Mouse (Mus musculus): ENCODE measurements around the gene Gm20388. TPM values are rescaled to one million over a fixed set of nuclear protein-coding genes. Genes with fewer than 3 reads are reported as not detected.

Gene Gm20388
- polyA plus RNA-seq, 1 experiment from 2014 or later = 7.4 TPM

DNA sequence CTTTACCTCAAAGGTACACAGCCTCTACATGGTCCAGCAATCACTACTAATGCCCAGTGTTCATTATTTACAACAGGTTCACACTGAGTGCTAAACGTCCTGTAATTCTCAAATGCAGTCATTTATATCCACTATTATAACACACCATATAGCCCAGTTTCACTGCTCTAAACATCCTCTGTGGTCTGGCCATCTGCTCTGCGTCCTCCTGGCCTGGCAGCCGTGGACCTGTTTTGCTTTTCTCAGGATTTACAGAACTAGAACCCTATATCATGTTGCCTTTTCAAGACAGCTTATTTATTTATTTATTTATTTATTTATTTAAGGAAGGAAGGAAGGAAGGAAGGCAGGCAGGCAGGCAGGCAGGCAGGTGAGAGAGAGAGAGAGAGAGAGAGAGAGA, 3017.2 kb downstream of the Gm20388 start:
- H3K4me2 ChIP-seq = no peak overlapping the region
- no peak overlapping the region for H3K27ac ChIP-seq
- ATAC-seq (replicated peaks; ENCODE audit: low FRiP score) = no peak
- H3K36me3 ChIP-seq = 0 out of 2 replicates have a peak, but pooled peaks cover 10% of the 10 kb centered on the region
- H3K4me3 ChIP-seq (replicated peaks) = no peak overlapping the region
- no peak overlapping the region for H3K9ac ChIP-seq
- no peaks in the 10 kb centered on the region for H3K9me3 ChIP-seq (replicated peaks)
- H3K27me3 ChIP-seq = no peaks in the 10 kb centered on the region
- peaks cover 37% of the 10 kb centered on the region for H3K4me1 ChIP-seq
- WGBS = 60% methylated on average over 3 of the region's 3 CpGs

DNA sequence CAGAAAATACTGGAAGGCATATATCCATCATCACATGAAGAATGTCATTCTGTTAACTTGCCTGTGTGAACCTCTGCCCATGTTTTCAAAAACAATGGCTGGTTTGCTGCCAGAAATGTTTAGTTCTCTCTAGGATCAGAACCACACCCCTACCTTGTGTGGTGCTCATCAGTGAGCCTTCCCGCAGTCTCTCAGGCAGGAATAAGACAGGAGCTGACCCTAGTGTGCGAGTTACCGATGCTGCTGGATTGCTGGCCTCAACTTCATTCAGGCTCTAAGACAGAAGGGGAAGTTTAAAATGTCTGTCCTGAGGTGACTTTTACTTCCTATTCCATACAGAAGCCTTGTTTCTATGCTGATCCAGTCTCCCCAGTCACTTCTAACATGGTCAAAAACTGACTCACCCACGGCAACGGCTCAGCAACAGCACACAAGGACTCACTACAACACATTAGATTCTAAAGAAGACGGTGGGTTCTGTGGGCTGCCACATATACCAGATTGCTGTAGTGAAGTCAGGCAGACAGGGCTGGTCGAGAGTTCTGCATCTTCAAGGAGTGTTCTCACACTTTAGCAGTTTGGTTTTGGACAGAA, 3018.1 kb downstream of the Gm20388 start:
- H3K4me3 ChIP-seq (replicated peaks) = no peak overlapping the region

DNA sequence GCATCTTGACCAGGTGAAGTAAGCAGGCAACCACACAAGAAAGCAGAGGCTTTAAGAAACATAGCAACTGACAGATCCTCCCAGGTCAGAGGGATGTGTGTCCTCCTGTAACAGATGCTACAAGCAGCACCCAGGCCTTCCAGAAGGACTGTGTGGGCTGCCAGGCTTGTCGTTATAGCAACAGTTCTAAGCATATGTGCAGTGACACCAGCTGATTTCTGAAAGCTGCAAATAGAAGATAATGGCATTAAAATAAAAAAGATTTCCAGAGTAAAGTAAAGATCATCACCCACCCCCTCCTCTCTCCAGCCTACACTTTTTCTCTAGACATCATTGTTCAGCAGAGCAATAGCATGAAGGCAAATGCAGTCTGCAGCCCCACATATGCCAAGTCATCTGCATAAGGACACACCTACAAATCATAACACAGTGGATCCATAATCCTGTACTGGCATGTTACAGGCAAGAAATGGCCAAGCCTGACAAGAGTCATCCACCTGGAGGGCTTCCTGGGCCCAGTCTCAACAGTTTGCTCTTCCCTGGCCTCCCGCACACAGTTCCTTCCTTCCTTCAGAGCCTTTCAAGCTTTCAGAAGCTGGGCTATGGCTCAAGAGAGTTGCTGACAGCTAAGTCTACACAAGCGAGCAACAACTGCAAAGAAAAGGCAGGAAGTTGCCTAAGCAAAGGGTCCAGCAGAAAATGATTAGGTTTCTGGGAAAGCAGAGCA, 3021.4 kb downstream of the Gm20388 start:
- no peak for ATAC-seq (replicated peaks; ENCODE audit: low FRiP score)
- Histone ChIP-seq H3K9me3 (replicated peaks) (no peaks in the 10 kb centered on the region), H3K27me3 (no peaks in the 10 kb centered on the region), H3K4me2 (no peak overlapping the region), H3K9ac (no peak overlapping the region), H3K36me3 (0 out of 2 replicates have a peak, but pooled peaks cover 9% of the 10 kb centered on the region), H3K4me3 (replicated peaks) (no peak overlapping the region), H3K4me1 (peaks cover 35% of the 10 kb centered on the region), H3K27ac (no peak overlapping the region; the same call in 1 of the 2 replicates)
- 69% methylated on average over 3 of the region's 3 CpGs for WGBS

More for the DNA sequence above, 3018.1 kb downstream of the Gm20388 start:
- no peak overlapping the region for H3K4me2 ChIP-seq
- H3K27ac ChIP-seq = no peak overlapping the region
- H3K9me3 ChIP-seq (replicated peaks) = no peaks in the 10 kb centered on the region
- no peaks in the 10 kb centered on the region for H3K27me3 ChIP-seq
- peaks cover 37% of the 10 kb centered on the region for H3K4me1 ChIP-seq
- H3K36me3 ChIP-seq = 0 out of 2 replicates have a peak, but pooled peaks cover 10% of the 10 kb centered on the region
- no peak for ATAC-seq (replicated peaks; ENCODE audit: low FRiP score)
- no peak overlapping the region for H3K9ac ChIP-seq
- 88% methylated on average over 7 of the region's 7 CpGs for WGBS

DNA sequence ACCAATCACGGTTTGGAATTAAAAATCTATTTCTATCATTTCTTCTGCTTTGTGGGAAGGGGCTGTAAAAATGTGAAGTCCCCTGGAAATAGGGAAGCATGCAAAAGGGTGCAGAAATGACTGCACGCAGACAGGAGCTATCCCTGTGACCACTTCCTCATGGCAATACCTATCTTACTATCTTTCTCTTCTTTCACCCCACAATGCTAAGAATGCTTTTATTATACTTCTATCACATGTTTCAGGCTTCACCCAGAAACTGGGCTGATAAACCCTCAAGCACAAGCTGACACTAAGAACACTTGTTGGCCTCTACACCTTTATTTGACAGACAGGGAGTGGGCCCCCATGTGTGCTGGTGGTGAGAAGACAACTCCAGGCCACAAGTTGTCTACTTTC, 3021.9 kb downstream of the Gm20388 start:
- no peaks in the 10 kb centered on the region for H3K27me3 ChIP-seq
- H3K27ac ChIP-seq = no peak overlapping the region
- no peak for ATAC-seq (replicated peaks; ENCODE audit: low FRiP score)
- H3K9ac ChIP-seq = no peak overlapping the region
- no peaks in the 10 kb centered on the region for H3K9me3 ChIP-seq (replicated peaks)
- no peak overlapping the region for H3K4me2 ChIP-seq
- H3K4me1 ChIP-seq = peaks cover 39% of the 10 kb centered on the region
- H3K36me3 ChIP-seq = 0 out of 2 replicates have a peak, but pooled peaks cover 7% of the 10 kb centered on the region
- H3K4me3 ChIP-seq (replicated peaks) = no peak overlapping the region
- WGBS = 89% methylated on average over 2 of the region's 2 CpGs

DNA sequence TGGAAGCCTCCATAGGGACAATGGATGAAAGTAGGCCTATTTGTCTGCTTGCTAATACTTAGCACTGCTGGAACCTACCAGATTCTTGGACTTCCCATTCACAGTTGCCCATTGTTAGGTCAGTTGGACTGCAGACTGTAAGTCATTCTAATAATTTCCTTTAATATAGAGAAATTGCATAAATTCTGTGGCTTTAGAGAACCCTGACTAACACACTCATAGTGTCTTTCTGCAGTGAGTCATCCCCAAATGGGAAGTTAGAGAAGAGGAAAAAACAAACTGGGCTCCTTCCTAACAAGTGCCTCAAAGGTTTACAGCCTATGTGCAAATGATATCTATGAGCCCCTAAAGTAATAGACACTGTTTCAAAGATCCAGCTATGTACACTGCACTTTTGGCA, 3023.3 kb downstream of the Gm20388 start:
- Histone ChIP-seq H3K27me3 (no peaks in the 10 kb centered on the region), H3K36me3 (0 out of 2 replicates have a peak, but pooled peaks cover under 1% of the 10 kb centered on the region), H3K27ac (no peak overlapping the region), H3K4me3 (replicated peaks) (no peak overlapping the region), H3K4me1 (peaks cover 46% of the 10 kb centered on the region), H3K9me3 (replicated peaks) (no peaks in the 10 kb centered on the region), H3K9ac (no peak overlapping the region), H3K4me2 (no peak overlapping the region)
- ATAC-seq (replicated peaks; ENCODE audit: low FRiP score) = no peak

DNA sequence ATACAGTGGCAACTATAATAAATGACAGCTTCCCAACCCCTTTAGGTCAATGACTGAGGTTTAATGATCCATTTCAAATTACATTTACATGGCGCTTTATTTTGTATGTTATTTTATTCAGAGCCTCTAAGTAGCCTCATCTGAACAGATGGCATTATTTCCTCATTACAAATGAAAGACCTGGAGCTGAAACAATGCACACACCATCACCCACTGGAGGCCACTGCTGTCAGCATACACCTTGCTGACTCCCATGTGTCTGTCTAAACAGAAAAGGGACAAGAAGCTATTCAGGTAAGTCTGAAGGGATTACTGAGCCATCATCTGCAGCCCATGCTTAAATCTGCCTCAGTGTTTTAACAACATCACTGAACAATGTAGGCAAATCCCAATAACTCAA, 3024.5 kb downstream of the Gm20388 start:
- no peak overlapping the region for H3K9ac ChIP-seq
- no peak overlapping the region for H3K4me3 ChIP-seq (replicated peaks)
- H3K4me2 ChIP-seq = no peak overlapping the region
- no peaks in the 10 kb centered on the region for H3K9me3 ChIP-seq (replicated peaks)
- WGBS = 38% methylated on average over 1 of the region's 1 CpGs
- no peak for ATAC-seq (replicated peaks; ENCODE audit: low FRiP score)
- H3K36me3 ChIP-seq = no peaks in the 10 kb centered on the region
- no peak overlapping the region for H3K27ac ChIP-seq
- peaks cover 56% of the 10 kb centered on the region for H3K4me1 ChIP-seq
- H3K27me3 ChIP-seq = no peaks in the 10 kb centered on the region

DNA sequence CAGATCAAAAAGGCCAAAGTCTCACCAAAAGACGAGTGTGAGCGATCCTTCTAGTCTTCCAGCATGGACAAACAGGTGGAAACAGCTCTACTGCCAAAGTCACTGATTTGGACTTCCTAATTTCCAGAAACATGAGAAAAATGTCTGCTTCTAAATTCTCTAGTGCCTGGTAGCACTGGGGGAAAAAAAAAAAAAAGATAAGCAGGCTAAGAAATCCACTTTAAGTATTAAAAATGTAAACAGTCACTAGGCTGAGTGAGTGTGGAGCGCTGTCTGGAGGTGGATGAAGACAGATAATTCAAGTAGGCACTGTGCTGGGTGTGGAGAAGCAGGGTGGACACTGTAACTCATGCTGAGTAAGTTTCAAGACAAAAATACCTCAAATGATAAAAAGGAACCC, 3025.3 kb downstream of the Gm20388 start:
- Histone ChIP-seq H3K4me2 (no peak overlapping the region), H3K9ac (no peak overlapping the region), H3K36me3 (no peaks in the 10 kb centered on the region), H3K27ac (no peak overlapping the region), H3K9me3 (replicated peaks) (no peaks in the 10 kb centered on the region), H3K4me1 (peaks cover 57% of the 10 kb centered on the region), H3K27me3 (no peaks in the 10 kb centered on the region), H3K4me3 (replicated peaks) (no peak overlapping the region)
- ATAC-seq (replicated peaks; ENCODE audit: low FRiP score) = no peak
- WGBS = 87% methylated on average over 3 of the region's 3 CpGs

DNA sequence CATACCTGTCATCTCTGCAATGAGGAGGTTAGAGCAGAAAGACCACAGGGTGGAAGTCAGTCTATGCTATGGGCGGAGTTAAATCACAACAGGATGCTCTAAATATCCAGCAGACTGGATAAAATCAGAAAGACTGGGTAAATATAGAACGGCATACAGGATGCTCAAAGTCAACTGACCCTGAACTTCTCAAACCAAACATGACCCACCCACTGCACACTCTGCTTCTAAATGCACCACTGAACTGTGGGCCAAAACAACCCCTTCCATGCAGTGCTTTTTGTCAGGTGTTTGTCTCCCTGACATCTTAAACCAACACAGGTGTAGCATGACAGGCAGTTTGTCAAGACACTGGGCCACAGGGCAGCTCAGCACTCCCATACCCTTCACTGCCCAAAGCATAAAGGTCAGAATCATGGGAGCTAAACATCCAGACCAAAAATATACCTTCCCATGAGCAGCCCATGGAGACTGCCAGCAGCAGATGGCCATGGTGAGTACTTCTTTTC, 3027.0 kb downstream of the Gm20388 start:
- H3K9ac ChIP-seq = no peak overlapping the region
- ATAC-seq (replicated peaks; ENCODE audit: low FRiP score) = no peak
- H3K4me1 ChIP-seq = peaks cover 48% of the 10 kb centered on the region
- WGBS = 52% methylated on average over 2 of the region's 2 CpGs
- H3K9me3 ChIP-seq (replicated peaks) = no peaks in the 10 kb centered on the region
- H3K27me3 ChIP-seq = no peaks in the 10 kb centered on the region
- no peaks in the 10 kb centered on the region for H3K36me3 ChIP-seq
- 0 out of 2 replicates have a peak overlapping the region, but pooled peaks have one; percentile 59 for H3K27ac ChIP-seq
- no peak overlapping the region for H3K4me3 ChIP-seq (replicated peaks)
- H3K4me2 ChIP-seq = no peak overlapping the region

DNA sequence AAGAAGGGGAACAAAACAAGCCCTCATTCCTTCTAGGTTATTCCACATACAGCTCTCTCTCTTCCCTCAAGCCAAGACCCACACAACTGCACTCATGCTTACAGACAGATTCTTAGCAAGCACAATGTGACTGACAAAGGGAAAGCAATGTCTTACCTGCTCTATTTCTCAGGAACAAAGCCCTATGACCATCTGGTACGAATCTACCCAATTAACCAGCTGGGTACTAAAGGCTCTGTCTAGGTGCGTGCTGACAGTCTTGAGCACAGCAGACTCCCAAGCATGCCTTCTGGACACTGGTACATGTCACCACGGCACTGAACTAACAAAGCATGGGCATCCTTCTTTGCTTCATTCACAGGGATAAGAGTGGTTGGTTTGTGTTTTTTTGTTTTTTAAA, 3027.5 kb downstream of the Gm20388 start:
- Histone ChIP-seq H3K9me3 (replicated peaks) (no peaks in the 10 kb centered on the region), H3K4me2 (no peak overlapping the region), H3K36me3 (no peaks in the 10 kb centered on the region), H3K27ac (peak overlapping the region; percentile 59), H3K4me1 (peaks cover 45% of the 10 kb centered on the region), H3K9ac (no peak overlapping the region), H3K4me3 (replicated peaks) (no peak overlapping the region), H3K27me3 (no peaks in the 10 kb centered on the region)
- no peak for ATAC-seq (replicated peaks; ENCODE audit: low FRiP score)
- 74% methylated on average over 3 of the region's 3 CpGs for WGBS

DNA sequence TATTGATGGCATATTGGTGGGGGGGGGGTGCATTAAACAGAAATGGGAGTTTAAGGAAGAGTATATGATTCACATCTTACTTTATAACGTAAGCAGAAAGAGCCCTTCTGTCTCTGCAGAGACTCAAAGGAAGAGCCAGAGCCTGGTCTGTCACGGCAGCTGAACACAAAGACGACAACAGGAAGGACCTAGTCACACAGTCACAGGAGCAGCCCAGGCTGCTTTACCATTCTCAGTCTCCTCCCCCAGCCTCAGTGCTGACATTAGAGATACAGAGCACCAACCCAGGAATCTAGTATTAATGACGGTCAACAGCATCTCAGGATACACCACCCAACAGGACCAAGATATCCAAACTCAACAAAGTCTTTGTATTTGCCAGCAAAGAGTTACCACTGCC, 3027.9 kb downstream of the Gm20388 start:
- no peaks in the 10 kb centered on the region for H3K27me3 ChIP-seq
- H3K4me1 ChIP-seq = peaks cover 45% of the 10 kb centered on the region
- no peaks in the 10 kb centered on the region for H3K9me3 ChIP-seq (replicated peaks)
- H3K36me3 ChIP-seq = no peaks in the 10 kb centered on the region
- H3K4me3 ChIP-seq (replicated peaks) = no peak overlapping the region
- H3K27ac ChIP-seq = peak overlapping the region; percentile 59
- 0 out of 2 replicates have a peak, but pooled peaks have one; percentile 64 for ATAC-seq (replicated peaks; ENCODE audit: low FRiP score)
- WGBS = 18% methylated on average over 4 of the region's 4 CpGs
- no peak overlapping the region for H3K4me2 ChIP-seq
- H3K9ac ChIP-seq = no peak overlapping the region

DNA sequence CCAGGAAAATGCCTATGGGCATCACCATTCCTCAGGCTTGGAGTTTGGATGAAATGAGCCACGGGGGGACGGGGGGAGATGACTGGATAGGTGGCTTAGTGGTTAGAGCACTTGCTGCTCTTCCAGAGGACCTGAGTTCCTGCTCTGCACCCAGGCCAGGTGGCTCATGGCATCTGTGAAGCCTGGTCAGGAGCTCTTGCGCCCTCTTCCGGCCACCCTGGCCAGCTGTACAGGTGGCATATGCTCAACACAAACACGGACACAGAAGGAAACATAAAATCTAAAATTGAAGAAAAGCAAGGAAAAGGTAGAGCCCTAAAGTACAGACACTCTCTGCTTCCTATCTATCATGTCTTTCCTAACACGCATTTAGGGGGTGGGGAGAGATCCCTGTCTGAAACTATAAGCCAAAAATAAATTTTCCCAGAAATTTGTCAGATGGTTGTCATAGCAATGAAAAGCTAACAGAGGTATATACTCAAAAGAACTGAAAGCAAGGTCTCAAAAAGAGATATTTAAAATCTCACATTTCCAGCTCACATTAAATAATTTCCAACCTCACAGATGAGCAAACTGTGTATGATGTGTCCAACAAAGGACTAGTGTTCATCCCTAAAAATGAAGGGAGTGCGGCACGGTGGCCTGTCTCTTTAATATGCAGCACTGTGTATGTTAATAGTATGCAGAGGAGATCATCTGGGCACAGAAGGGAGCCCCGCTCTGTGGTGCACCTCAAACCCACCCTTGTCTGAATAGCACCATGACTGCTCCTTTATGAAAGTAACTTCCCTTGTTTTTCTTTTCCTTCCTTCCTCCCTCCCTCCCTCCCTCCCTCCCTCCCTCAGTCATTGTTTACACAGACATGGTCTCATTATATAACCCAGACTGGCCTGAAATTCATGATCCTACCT, 3032.4 kb downstream of the Gm20388 start:
- Histone ChIP-seq H3K27ac (no peak overlapping the region), H3K36me3 (no peaks in the 10 kb centered on the region), H3K4me1 (peaks cover 26% of the 10 kb centered on the region), H3K27me3 (no peaks in the 10 kb centered on the region), H3K4me3 (replicated peaks) (no peak overlapping the region), H3K4me2 (no peak overlapping the region), H3K9me3 (replicated peaks) (no peaks in the 10 kb centered on the region), H3K9ac (no peak overlapping the region)
- no peak for ATAC-seq (replicated peaks; ENCODE audit: low FRiP score)
- WGBS = 82% methylated on average over 9 of the region's 9 CpGs

DNA sequence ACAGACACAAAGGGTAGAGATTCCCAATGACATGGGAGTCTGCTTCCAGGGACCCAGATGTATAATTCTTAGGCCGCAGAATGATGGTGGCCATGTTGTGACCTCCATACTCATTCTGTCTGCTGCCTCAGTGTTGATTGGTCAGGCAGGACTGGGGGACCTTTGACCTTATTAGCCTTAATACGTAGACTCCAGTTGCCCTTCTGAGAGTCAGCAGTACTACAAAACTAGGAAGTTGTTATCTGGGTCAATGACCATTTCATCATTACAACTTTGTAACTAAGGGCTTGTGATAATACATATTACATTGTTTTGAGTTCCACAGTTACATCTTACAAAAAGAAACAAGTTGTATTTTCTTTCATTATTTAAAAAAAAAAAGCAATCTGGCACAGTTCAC, 3035.1 kb downstream of the Gm20388 start:
- Histone ChIP-seq H3K9me3 (replicated peaks) (no peaks in the 10 kb centered on the region), H3K36me3 (no peaks in the 10 kb centered on the region), H3K27ac (no peak overlapping the region), H3K4me2 (no peak overlapping the region), H3K4me1 (peaks cover 23% of the 10 kb centered on the region), H3K4me3 (replicated peaks) (no peak overlapping the region), H3K27me3 (no peaks in the 10 kb centered on the region), H3K9ac (no peak overlapping the region)
- 79% methylated on average over 2 of the region's 2 CpGs for WGBS
- no peak for ATAC-seq (replicated peaks; ENCODE audit: low FRiP score)
